Mouse (Mus musculus): ENCODE results near the gene Ctla4. TPM values are rescaled to one million over a fixed set of nuclear protein-coding genes. Genes with fewer than 3 reads are reported as not detected.

The Ctla4 gene
- total and polyA plus RNA-seq, 3 experiments: not detected

DNA sequence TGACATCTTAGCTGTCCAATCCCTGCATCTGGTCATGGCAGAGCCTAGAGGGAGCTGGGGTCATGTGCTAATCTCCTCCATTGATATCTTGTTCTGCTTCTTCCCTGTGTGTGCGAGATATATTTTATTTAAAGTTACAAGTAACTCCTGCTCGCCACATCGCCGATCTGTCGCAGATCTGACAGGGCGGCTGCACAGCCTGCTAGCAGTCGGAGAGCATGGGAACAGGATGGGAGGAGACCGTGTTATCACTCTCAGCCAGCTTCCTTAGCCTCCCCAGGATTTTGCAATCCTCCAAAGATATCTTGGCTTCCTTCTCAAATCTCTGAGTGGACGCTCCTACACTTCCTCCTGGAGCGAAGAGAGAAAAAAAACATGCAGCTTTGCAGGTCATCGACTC is 73.7 kb downstream of the Ctla4 start:
- Histone ChIP-seq H3K79me2 (ENCODE audit: control insufficient read depth, insufficient read depth, low read length, poor library complexity) (no peaks in the 10 kb centered on the region), H3K36me3 (ENCODE audit: control insufficient read depth in 1 of 2, insufficient read depth in 2 of 2, low read length in 2 of 2) (no peaks in the 10 kb centered on the region), H3K27me3 (ENCODE audit: control insufficient read depth in 1 of 2, insufficient read depth in 2 of 2, low read length in 2 of 2) (no peaks in the 10 kb centered on the region), H3K27ac (ENCODE audit: control insufficient read depth, low read depth, low read length) (no peak overlapping the region), H3K9me3 (replicated peaks; ENCODE audit: insufficient read depth, low read length) (no peaks in the 10 kb centered on the region), H3K4me1 (ENCODE audit: control insufficient read depth in 1 of 2, insufficient read depth in 2 of 2, low read length in 2 of 2) (no peaks in the 10 kb centered on the region), H3K9ac (ENCODE audit: control insufficient read depth, low read depth, low read length, poor library complexity, severe bottlenecking) (no peak overlapping the region), H3K4me3 (ENCODE audit: control insufficient read depth in 1 of 2, insufficient read depth in 1 of 2, low read depth in 2 of 2, low read length in 2 of 2) (no peak overlapping the region)
- DNase-seq (ENCODE audit: low read depth, low spot score): peak; percentile 33
- TF ChIP-seq EP300 (IDR thresholded peaks at IDR 0.05; ENCODE audit: low read depth in 1 of 2, low read length in 2 of 2) (peak; percentile 33 to 54; a peak in 3 of 4 replicates), HCFC1 (IDR thresholded peaks at IDR 0.05; ENCODE audit: low read depth, low read length) (no peak), TAL1 (IDR thresholded peaks at IDR 0.05; ENCODE audit: low read length) (peak; percentile 42), NELFE (IDR thresholded peaks at IDR 0.05; ENCODE audit: low read depth, low read length) (no peak), ZMIZ1 (IDR thresholded peaks at IDR 0.05; ENCODE audit: low read depth, low read length) (no peak), USF1 (IDR thresholded peaks at IDR 0.05; ENCODE audit: low read depth, low read length) (peak; percentile 13; the same call in 1 of the 2 replicates), TCF12 (IDR thresholded peaks at IDR 0.05; ENCODE audit: low read depth, low read length) (peak; percentile 37; the same call in 1 of the 2 replicates), GATA1 (IDR thresholded peaks at IDR 0.05; ENCODE audit: low read depth, low read length) (0 out of 2 replicates have a peak, but pooled peaks have one; percentile 26), RCOR1 (IDR thresholded peaks at IDR 0.05; ENCODE audit: low read depth, low read length) (peak; percentile 40; the same call in 1 of the 2 replicates)

DNA sequence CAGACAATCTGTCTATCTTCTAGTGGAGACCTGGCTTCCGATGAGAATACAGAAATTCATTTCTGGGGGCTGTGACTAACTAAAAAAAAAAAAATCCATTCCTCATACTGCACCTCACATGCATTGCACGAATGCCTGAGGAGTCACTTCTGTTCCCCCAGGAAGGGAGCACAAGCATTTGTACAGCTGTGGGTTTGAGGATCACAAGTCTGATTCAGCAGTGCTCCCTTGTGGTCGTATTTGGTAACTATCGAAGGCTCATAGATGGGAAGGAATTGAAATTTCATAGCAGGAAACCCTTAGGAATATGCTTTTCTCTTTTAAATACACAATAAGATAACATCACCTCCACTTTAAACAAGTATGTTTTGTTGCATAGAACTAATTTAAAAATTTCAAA is 74.3 kb downstream of the Ctla4 start:
- Histone ChIP-seq H3K79me2 (ENCODE audit: control insufficient read depth, insufficient read depth, low read length, poor library complexity) (no peaks in the 10 kb centered on the region), H3K4me3 (ENCODE audit: control insufficient read depth in 1 of 2, insufficient read depth in 1 of 2, low read depth in 2 of 2, low read length in 2 of 2) (no peak overlapping the region), H3K27me3 (ENCODE audit: control insufficient read depth in 1 of 2, insufficient read depth in 2 of 2, low read length in 2 of 2) (no peaks in the 10 kb centered on the region), H3K36me3 (ENCODE audit: control insufficient read depth in 1 of 2, insufficient read depth in 2 of 2, low read length in 2 of 2) (no peaks in the 10 kb centered on the region), H3K27ac (ENCODE audit: control insufficient read depth, low read depth, low read length) (no peak overlapping the region), H3K4me1 (ENCODE audit: control insufficient read depth in 1 of 2, insufficient read depth in 2 of 2, low read length in 2 of 2) (no peaks in the 10 kb centered on the region), H3K9me3 (replicated peaks; ENCODE audit: insufficient read depth, low read length) (no peaks in the 10 kb centered on the region), H3K9ac (ENCODE audit: control insufficient read depth, low read depth, low read length, poor library complexity, severe bottlenecking) (no peak overlapping the region)
- DNase-seq (ENCODE audit: low read depth, low spot score): peak; percentile 37
- TF ChIP-seq MAX (IDR thresholded peaks at IDR 0.05; ENCODE audit: low read length) (no peak), SMC3 (IDR thresholded peaks at IDR 0.05; ENCODE audit: low read depth, low read length) (peak; percentile 50), CTCF (IDR thresholded peaks at IDR 0.05 in 2 of 3, conservative IDR thresholded peaks at IDR 0.05 in 1 of 3; ENCODE audit: control insufficient read depth in 1 of 3, insufficient read depth in 1 of 3, low read depth in 2 of 3, low read length in 3 of 3, poor library complexity in 1 of 3, severe bottlenecking in 1 of 3) (peak; percentile 15 to 50 (median 32); a peak in 4 of 6 replicates), BHLHE40 (IDR thresholded peaks at IDR 0.05; ENCODE audit: borderline replicate concordance, low read depth, low read length) (no peak), MYC (IDR thresholded peaks at IDR 0.05; ENCODE audit: low read depth, low read length) (no peak), RAD21 (IDR thresholded peaks at IDR 0.05; ENCODE audit: low read depth, low read length) (peak; percentile 60), ZNF384 (IDR thresholded peaks at IDR 0.05; ENCODE audit: low read depth, low read length) (no peak)

DNA sequence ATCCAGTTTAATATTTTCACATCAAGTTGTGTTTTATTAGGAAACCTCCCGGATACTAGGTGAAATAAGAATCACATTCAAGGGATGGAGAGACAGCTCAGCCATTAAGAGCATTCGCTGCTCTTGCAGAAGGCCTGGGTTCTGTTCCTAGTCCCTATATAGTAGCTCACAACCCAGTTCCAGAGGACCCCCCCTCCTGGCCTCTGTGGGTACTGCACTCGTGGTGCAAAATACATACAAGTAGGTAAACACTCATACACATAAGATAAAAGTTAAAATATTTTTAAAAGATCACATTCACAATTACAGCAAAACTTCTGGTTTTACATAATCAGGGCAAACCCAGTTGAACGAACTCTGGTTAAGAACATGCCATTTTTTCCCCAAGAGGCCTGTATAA is 75.3 kb downstream of the Ctla4 start:
- Histone ChIP-seq H3K4me3 (ENCODE audit: control insufficient read depth in 1 of 2, insufficient read depth in 1 of 2, low read depth in 2 of 2, low read length in 2 of 2) (no peak overlapping the region), H3K27me3 (ENCODE audit: control insufficient read depth in 1 of 2, insufficient read depth in 2 of 2, low read length in 2 of 2) (no peaks in the 10 kb centered on the region), H3K9ac (ENCODE audit: control insufficient read depth, low read depth, low read length, poor library complexity, severe bottlenecking) (no peak overlapping the region), H3K27ac (ENCODE audit: control insufficient read depth, low read depth, low read length) (no peak overlapping the region), H3K9me3 (replicated peaks; ENCODE audit: insufficient read depth, low read length) (no peaks in the 10 kb centered on the region), H3K36me3 (ENCODE audit: control insufficient read depth in 1 of 2, insufficient read depth in 2 of 2, low read length in 2 of 2) (no peaks in the 10 kb centered on the region), H3K79me2 (ENCODE audit: control insufficient read depth, insufficient read depth, low read length, poor library complexity) (no peaks in the 10 kb centered on the region), H3K4me1 (ENCODE audit: control insufficient read depth in 1 of 2, insufficient read depth in 2 of 2, low read length in 2 of 2) (no peaks in the 10 kb centered on the region)
- DNase-seq (ENCODE audit: low read depth, low spot score): no peak
- TF ChIP-seq JUND (IDR thresholded peaks at IDR 0.05; ENCODE audit: low read depth, low read length): no peak
- TF ChIP-seq NRF1 (IDR thresholded peaks at IDR 0.05; ENCODE audit: insufficient read depth, low read depth, low read length, poor library complexity, severe bottlenecking): no peak
- no peak for TF ChIP-seq ZKSCAN1 (IDR thresholded peaks at IDR 0.05; ENCODE audit: low read depth, low read length)
- TF ChIP-seq GABPA (IDR thresholded peaks at IDR 0.05; ENCODE audit: low read depth, low read length): no peak
- TF ChIP-seq MAX (IDR thresholded peaks at IDR 0.05; ENCODE audit: low read length): no peak
